Mouse (Mus musculus) E14TG2a.4 (cell line): Measurements from ENCODE around the gene Srp68.

Experiments
- CTCF ChIP-seq: conservative IDR thresholded peaks from 2 replicates; pipeline ENCODE4 v1.5.1; 2014; ENCODE audit warnings: low read length
- POU5F1 ChIP-seq: IDR thresholded peaks from 2 replicates; pipeline ENCODE4 v1.6.1; 2014; ENCODE audit warnings: low read length, borderline replicate concordance

DNA sequence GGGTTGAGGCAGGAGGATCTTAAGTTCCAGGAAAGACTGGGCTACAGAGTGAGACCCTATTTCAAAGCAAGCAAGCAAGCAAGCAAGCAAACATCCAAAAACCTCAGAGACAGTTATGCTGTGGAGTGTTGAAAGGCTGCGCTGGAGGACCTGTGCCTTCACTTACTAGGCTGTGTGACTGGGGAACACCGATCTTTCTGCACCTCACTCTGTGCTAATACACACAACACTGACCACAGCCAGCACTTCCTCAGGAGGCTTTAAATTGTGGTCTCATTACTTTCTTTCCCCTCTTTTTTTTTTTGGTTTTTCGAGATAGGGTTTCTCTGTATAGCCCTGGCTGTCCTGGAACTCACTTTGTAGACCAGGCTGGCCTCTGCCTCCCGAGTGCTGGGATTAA is 8.2 kb downstream of the Srp68 start:
- TF ChIP-seq CTCF: no peak
- no peak for TF ChIP-seq POU5F1
